Mouse (Mus musculus): ENCODE measurements around the gene 2210017I01Rik. TPM values are rescaled to one million over a fixed set of nuclear protein-coding genes. Genes with fewer than 3 reads are reported as not detected.

The 2210017I01Rik gene
- polyA plus RNA-seq, 2 experiments: not detected

GRCm38 (mm10) chr3:92599973-92600372 is 7.3 kb downstream of the 2210017I01Rik start:
- H3K9ac ChIP-seq (replicated peaks): no peak overlapping the region
- no peak overlapping the region for H3K4me3 ChIP-seq (ENCODE audit: insufficient read depth in 1 of 2, low read depth in 2 of 2, low read length in 2 of 2)
- DNase-seq (ENCODE audit: low read depth in 3 of 3, low spot score in 3 of 3) (no peak), ATAC-seq (ENCODE audit: insufficient read depth) (no peak)
- no peaks in the 10 kb centered on the region for H3K4me1 ChIP-seq (replicated peaks; ENCODE audit: control insufficient read depth in 2 of 2, insufficient read depth in 2 of 2, low read length in 1 of 2)
- no peaks in the 10 kb centered on the region for H3K27me3 ChIP-seq (ENCODE audit: control insufficient read depth, insufficient read depth, low read length)
- no peaks in the 10 kb centered on the region for H3K36me3 ChIP-seq (replicated peaks; ENCODE audit: control insufficient read depth, insufficient read depth, low read depth)
- no peak overlapping the region for H3K27ac ChIP-seq
- H3K4me2 ChIP-seq (ENCODE audit: low read depth): no peak overlapping the region
- no peaks in the 10 kb centered on the region for H3K9me3 ChIP-seq (ENCODE audit: control insufficient read depth, low read length)
- TF ChIP-seq CTCF (IDR thresholded peaks at IDR 0.05; ENCODE audit: low read depth) (no peak), EP300 (IDR thresholded peaks at IDR 0.05; ENCODE audit: low read depth) (no peak)

GRCm38 (mm10) chr3:92598429-92598828 is 8.9 kb downstream of the 2210017I01Rik start:
- ATAC-seq (ENCODE audit: insufficient read depth) (no peak), DNase-seq (ENCODE audit: low read depth in 3 of 3, low spot score in 3 of 3) (no peak)
- TF ChIP-seq EP300 (IDR thresholded peaks at IDR 0.05; ENCODE audit: low read depth) (no peak), CTCF (IDR thresholded peaks at IDR 0.05; ENCODE audit: low read depth) (no peak)
- Histone ChIP-seq H3K4me1 (replicated peaks; ENCODE audit: control insufficient read depth in 2 of 2, insufficient read depth in 2 of 2, low read length in 1 of 2) (no peaks in the 10 kb centered on the region), H3K27ac (no peak overlapping the region), H3K36me3 (replicated peaks; ENCODE audit: control insufficient read depth, insufficient read depth, low read depth) (no peaks in the 10 kb centered on the region), H3K4me2 (ENCODE audit: low read depth) (no peak overlapping the region), H3K9ac (replicated peaks) (no peak overlapping the region), H3K9me3 (ENCODE audit: control insufficient read depth, low read length) (no peaks in the 10 kb centered on the region), H3K27me3 (ENCODE audit: control insufficient read depth, insufficient read depth, low read length) (no peaks in the 10 kb centered on the region), H3K4me3 (ENCODE audit: insufficient read depth in 1 of 2, low read depth in 2 of 2, low read length in 2 of 2) (no peak overlapping the region)
- WGBS (ENCODE audit: insufficient replicate concordance): 69% methylated on average over 2 of the region's 2 CpGs

- WGBS (ENCODE audit: insufficient replicate concordance): 32% methylated on average over 1 of the region's 1 CpGs
Observed at GRCm38 (mm10) chr3:92588858-92589257, 18.4 kb downstream of the 2210017I01Rik start, which contains the start of gene Smcp. Smcp (minus strand) TSS chr3:92588997.

GRCm38 (mm10) chr3:92587190-92587589 is 20.1 kb downstream of the 2210017I01Rik start:
- Histone ChIP-seq H3K4me2 (ENCODE audit: low read depth) (no peak overlapping the region), H3K4me1 (replicated peaks; ENCODE audit: control insufficient read depth in 2 of 2, insufficient read depth in 2 of 2, low read length in 1 of 2) (no peaks in the 10 kb centered on the region), H3K36me3 (replicated peaks; ENCODE audit: control insufficient read depth, insufficient read depth, low read depth) (no peaks in the 10 kb centered on the region), H3K27ac (no peak overlapping the region), H3K9me3 (ENCODE audit: control insufficient read depth, low read length) (no peaks in the 10 kb centered on the region), H3K27me3 (ENCODE audit: control insufficient read depth, insufficient read depth, low read length) (no peaks in the 10 kb centered on the region), H3K9ac (replicated peaks) (no peak overlapping the region), H3K4me3 (ENCODE audit: insufficient read depth in 1 of 2, low read depth in 2 of 2, low read length in 2 of 2) (no peak overlapping the region)
- DNase-seq (ENCODE audit: low read depth in 3 of 3, low spot score in 3 of 3) (no peak), ATAC-seq (ENCODE audit: insufficient read depth) (no peak)
- TF ChIP-seq EP300 (IDR thresholded peaks at IDR 0.05; ENCODE audit: low read depth): no peak
- no peak for TF ChIP-seq CTCF (IDR thresholded peaks at IDR 0.05; ENCODE audit: low read depth)
- 53% methylated on average over 3 of the region's 3 CpGs for WGBS (ENCODE audit: insufficient replicate concordance)

More at GRCm38 (mm10) chr3:92588858-92589257, 18.4 kb downstream of the 2210017I01Rik start, which contains the start of gene Smcp:
- TF ChIP-seq EP300 (IDR thresholded peaks at IDR 0.05; ENCODE audit: low read depth) (no peak), CTCF (IDR thresholded peaks at IDR 0.05; ENCODE audit: low read depth) (no peak)
- Histone ChIP-seq H3K27ac (no peak within 1 kb of the TSS), H3K4me1 (replicated peaks; ENCODE audit: control insufficient read depth in 2 of 2, insufficient read depth in 2 of 2, low read length in 1 of 2) (no peaks in the 10 kb centered on the region), H3K27me3 (ENCODE audit: control insufficient read depth, insufficient read depth, low read length) (no peaks in the 10 kb centered on the region), H3K36me3 (replicated peaks; ENCODE audit: control insufficient read depth, insufficient read depth, low read depth) (no peaks in the 10 kb centered on the region), H3K9ac (replicated peaks) (no peak within 1 kb of the TSS), H3K4me3 (ENCODE audit: insufficient read depth in 1 of 2, low read depth in 2 of 2, low read length in 2 of 2) (no peak within 1 kb of the TSS), H3K4me2 (ENCODE audit: low read depth) (no peak within 1 kb of the TSS), H3K9me3 (ENCODE audit: control insufficient read depth, low read length) (no peaks in the 10 kb centered on the region)
- ATAC-seq (ENCODE audit: insufficient read depth) (no peak), DNase-seq (ENCODE audit: low read depth in 3 of 3, low spot score in 3 of 3) (no peak)

GRCm38 (mm10) chr3:92585055-92585454 is 22.2 kb downstream of the 2210017I01Rik start:
- Histone ChIP-seq H3K36me3 (replicated peaks; ENCODE audit: control insufficient read depth, insufficient read depth, low read depth) (no peaks in the 10 kb centered on the region), H3K9me3 (ENCODE audit: control insufficient read depth, low read length) (no peaks in the 10 kb centered on the region), H3K27me3 (ENCODE audit: control insufficient read depth, insufficient read depth, low read length) (no peaks in the 10 kb centered on the region), H3K27ac (no peak overlapping the region), H3K4me2 (ENCODE audit: low read depth) (no peak overlapping the region), H3K4me3 (ENCODE audit: insufficient read depth in 1 of 2, low read depth in 2 of 2, low read length in 2 of 2) (no peak overlapping the region), H3K4me1 (replicated peaks; ENCODE audit: control insufficient read depth in 2 of 2, insufficient read depth in 2 of 2, low read length in 1 of 2) (no peaks in the 10 kb centered on the region), H3K9ac (replicated peaks) (no peak overlapping the region)
- ATAC-seq (ENCODE audit: insufficient read depth) (no peak), DNase-seq (ENCODE audit: low read depth in 3 of 3, low spot score in 3 of 3) (no peak)
- TF ChIP-seq EP300 (IDR thresholded peaks at IDR 0.05; ENCODE audit: low read depth): no peak
- TF ChIP-seq CTCF (IDR thresholded peaks at IDR 0.05; ENCODE audit: low read depth): no peak
- WGBS (ENCODE audit: insufficient replicate concordance): 47% methylated on average over 1 of the region's 1 CpGs

Data from liver, embryonic 14.5 days (tissue).